Mouse (Mus musculus) lung, postnatal 0 days (tissue): ENCODE results near the gene Gm4884. TPM values are rescaled to one million over a fixed set of nuclear protein-coding genes. Genes with fewer than 3 reads are reported as not detected.
"Not testable (repeated sequence)": the region's sequence is repeated elsewhere in the genome, so short reads cannot be mapped to it uniquely, and the experiment has no call there.

Experiments
- ATAC-seq: fragments of 200-750 bp; cut with Nextera tagmentation; 2 replicates; pipeline ENCODE4 v1.8.0; 2017; ENCODE audit warnings: moderate library complexity
- DNase-seq: peaks from one replicate; pipeline ENCODE4 v3.0.0-alpha.2; 2016; ENCODE audit warnings: low spot score
- H3K27ac ChIP-seq: fragments of 300-500 bp; sonication (generic); 2 replicates; pipeline ENCODE4 v1.5.1; 2014; ENCODE audit warnings: antibody characterized with exemption, mild to moderate bottlenecking, low read length, mixed read lengths
- H3K27me3 ChIP-seq: fragments of 300-500 bp; sonication (generic); replicated peaks from 2 replicates; pipeline ENCODE4 v1.6.1; 2014; ENCODE audit warnings: low read length, mixed read lengths; ENCODE audit not compliant: insufficient read depth
- H3K36me3 ChIP-seq: fragments of 300-500 bp; sonication (generic); 2 replicates; pipeline ENCODE4 v1.6.1; 2014; ENCODE audit warnings: low read length, mixed read lengths; ENCODE audit not compliant: insufficient read depth
- H3K4me1 ChIP-seq: fragments of 300-500 bp; sonication (generic); 2 replicates; pipeline ENCODE4 v1.6.1; 2014; ENCODE audit warnings: antibody characterized with exemption, low read depth, low read length, mixed read lengths; ENCODE audit not compliant: insufficient read depth
- H3K4me2 ChIP-seq: fragments of 300-500 bp; sonication (generic); replicated peaks from 2 replicates; pipeline ENCODE4 v1.6.1; 2014; ENCODE audit warnings: low read depth, mild to moderate bottlenecking, low read length, moderate library complexity, mixed read lengths
- H3K4me3 ChIP-seq: fragments of 300-500 bp; sonication (generic); 2 replicates; pipeline ENCODE4 v1.5.1; 2014; ENCODE audit warnings: low read depth, low read length
- H3K9ac ChIP-seq: fragments of 300-500 bp; sonication (generic); replicated peaks from 2 replicates; pipeline ENCODE4 v1.6.1; 2014; ENCODE audit warnings: low read depth, mild to moderate bottlenecking
- H3K9me3 ChIP-seq: fragments of 300-500 bp; sonication (generic); 2 replicates; pipeline ENCODE4 v1.6.1; 2016; ENCODE audit warnings: low read length, mixed read lengths
- CTCF ChIP-seq: IDR thresholded peaks from 2 replicates; pipeline ENCODE4 v1.5.1; 2016; ENCODE audit warnings: antibody characterized with exemption, mild to moderate bottlenecking
- EP300 ChIP-seq: IDR thresholded peaks from 2 replicates; pipeline ENCODE4 v1.6.1; 2016; ENCODE audit warnings: antibody characterized with exemption, mild to moderate bottlenecking, control low read depth
- WGBS: fragments of 180-500 bp; shearing (Covaris S2); extraction: QIAGEN DNeasy Blood & Tissue Kit; methylation state at CpG from one replicate; pipeline ENCODE4 v1.1.7; 2014; 5-methylcytosine and 5-hydroxymethylcytosine counted together
- polyA plus RNA-seq: library from polyadenylated mRNA; unstranded; fragments of >200 nt; fragmentation: Nextera tagmentation; extraction: Ambion mirVana; gene quantifications from 2 replicates; pipeline ENCODE4 v1.2.1, GENCODE M21; 2015

Gene Gm4884
- not detected in 2 replicates for polyA plus RNA-seq

- H3K9me3 ChIP-seq, H3K27me3 ChIP-seq, H3K27ac ChIP-seq, H3K36me3 ChIP-seq, H3K4me2 ChIP-seq, H3K9ac ChIP-seq, DNase-seq, H3K4me1 ChIP-seq, H3K4me3 ChIP-seq, ATAC-seq: not testable (repeated sequence)
- 93% methylated on average over 1 of the region's 1 CpGs for WGBS
Measured at GRCm38 (mm10) chr7:41032419-41032818, at the start of gene Gm4884. Gm4884 (plus strand) TSS chr7:41032719.

GRCm38 (mm10) chr7:40987243-40987642 is 45.3 kb upstream of the Gm4884 start, which contains the start of gene 4930433I11Rik:
4930433I11Rik (plus strand) TSS chr7:40987543.
- Histone ChIP-seq H3K27me3 (no peaks in the 10 kb centered on the region), H3K4me3 (no peak within 1 kb of the TSS), H3K27ac (no peak within 1 kb of the TSS), H3K36me3 (no peaks in the 10 kb centered on the region), H3K9me3 (no peaks in the 10 kb centered on the region), H3K9ac (no peak within 1 kb of the TSS), H3K4me2 (no peak within 1 kb of the TSS), H3K4me1 (no peaks in the 10 kb centered on the region)
- TF ChIP-seq CTCF (no peak), EP300 (no peak)
- DNase-seq (no peak), ATAC-seq (no peak)
- WGBS, result 77% methylated on average over 1 of the region's 1 CpGs

- not testable (repeated sequence) for H3K9ac ChIP-seq, H3K9me3 ChIP-seq, H3K4me1 ChIP-seq, DNase-seq, H3K27me3 ChIP-seq, H3K27ac ChIP-seq, ATAC-seq, H3K4me3 ChIP-seq, H3K4me2 ChIP-seq, H3K36me3 ChIP-seq
- WGBS, result 56% methylated on average over 3 of the region's 3 CpGs
Measured at GRCm38 (mm10) chr7:41044058-41044457, 11.5 kb downstream of the Gm4884 start.

Other genes starting within 250 kb of the Gm4884 start
- 0.54 TPM in 2 replicates for gene Vstm2b, start 134.4 kb upstream of the Gm4884 start, polyA plus RNA-seq
- not detected in 2 replicates for gene 4930433I11Rik, start 45.2 kb upstream of the Gm4884 start, polyA plus RNA-seq
- gene Gm5592, start 121.1 kb downstream of the Gm4884 start, polyA plus RNA-seq, result not detected in 2 replicates